Mouse (Mus musculus) kidney, adult 2 months (tissue): ENCODE measurements around the gene Nr1d1.

Experiments
- CTCF ChIP-seq: fragments of 200-500 bp; conservative IDR thresholded peaks from 2 replicates; pipeline ENCODE4 v1.5.1; 2011; ENCODE audit warnings: low read depth, mild to moderate bottlenecking, control low read depth, low read length, moderate library complexity, mixed read lengths; ENCODE audit not compliant: insufficient read depth, insufficient read length
- POLR2A ChIP-seq: fragments of 200-500 bp; IDR thresholded peaks from one replicate; pipeline ENCODE4 v1.6.1; 2011; ENCODE audit warnings: low read depth, low read length, control low read depth

DNA sequence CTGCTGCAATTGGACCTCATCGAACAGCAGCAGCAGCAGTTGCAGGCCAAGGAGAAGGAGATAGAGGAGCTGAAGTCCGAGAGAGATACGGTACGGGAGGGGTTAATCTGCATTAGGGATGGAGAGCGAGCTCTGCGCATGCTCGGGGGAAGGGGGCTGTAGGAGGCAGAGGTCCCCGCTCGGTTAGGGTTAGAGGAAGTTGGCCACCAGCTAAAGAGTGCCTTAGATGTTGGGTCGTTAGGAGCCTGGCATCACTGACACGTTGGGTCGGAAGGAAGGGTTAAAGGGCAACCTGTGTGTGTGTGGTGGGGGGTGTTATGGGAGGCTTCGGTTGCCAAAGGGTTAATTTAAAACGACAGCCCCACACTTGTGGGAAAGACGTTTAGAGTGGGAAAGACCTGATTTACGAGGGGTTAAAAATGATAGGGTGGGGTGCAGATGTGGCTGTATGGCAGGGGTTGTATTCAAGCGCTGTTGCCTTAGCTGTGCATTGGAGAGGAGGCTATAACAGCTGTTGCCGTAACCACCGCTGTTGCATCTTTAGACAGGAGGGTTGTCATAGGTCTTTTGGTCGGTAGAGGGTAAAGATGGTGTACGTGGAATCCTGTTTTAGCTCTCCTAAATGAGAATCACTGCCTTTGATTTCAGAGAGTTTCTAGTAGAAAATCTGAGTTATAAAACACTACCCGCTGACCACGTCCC is 21.5 kb upstream of the Nr1d1 start:
- no peak for TF ChIP-seq POLR2A
- no peak for TF ChIP-seq CTCF
